Mouse (Mus musculus): ENCODE measurements around the gene Atf2.

Gene Atf2

GRCm38 (mm10) chr2:73774786-73775682, 117.4 kb downstream of the Atf2 start, which contains the start of gene Chn1:
Chn1 (minus strand) TSS chr2:73775346.
- peak; percentile 80 to 83 for DNase-seq

GRCm38 (mm10) chr2:73772945-73773344, 119.5 kb downstream of the Atf2 start:
- DNase-seq, result no peak

GRCm38 (mm10) chr2:73768669-73769068, 123.8 kb downstream of the Atf2 start:
- DNase-seq, result no peak

Measured in cerebellum, postnatal 14 days (tissue).